Mouse (Mus musculus) kidney, embryonic 15.5 days (tissue): Measurements from ENCODE around the gene Grm3. TPM values are rescaled to one million over a fixed set of nuclear protein-coding genes. Genes with fewer than 3 reads are reported as not detected.

Source experiments
- ATAC-seq: fragments of 200-750 bp; cut with Nextera tagmentation; replicated peaks from 2 replicates; pipeline ENCODE4 v1.8.0; 2017; ENCODE audit warnings: moderate TSS enrichment; ENCODE audit not compliant: low FRiP score
- H3K27ac ChIP-seq: fragments of 300-500 bp; sonication (generic); 2 replicates; pipeline ENCODE4 v1.5.1; 2015; ENCODE audit warnings: mild to moderate bottlenecking, inconsistent platforms
- H3K27me3 ChIP-seq: fragments of 300-500 bp; sonication (generic); 2 replicates; pipeline ENCODE4 v1.6.1; 2015; ENCODE audit warnings: inconsistent platforms
- H3K36me3 ChIP-seq: fragments of 300-500 bp; sonication (generic); 2 replicates; pipeline ENCODE4 v1.6.1; 2015; ENCODE audit warnings: inconsistent platforms
- H3K4me1 ChIP-seq: fragments of 300-500 bp; sonication (generic); 2 replicates; pipeline ENCODE4 v1.6.1; 2015; ENCODE audit warnings: inconsistent platforms
- H3K4me2 ChIP-seq: fragments of 300-500 bp; sonication (generic); 2 replicates; pipeline ENCODE4 v1.6.1; 2015; ENCODE audit warnings: moderate library complexity, mild to moderate bottlenecking, inconsistent platforms
- H3K4me3 ChIP-seq: fragments of 300-500 bp; sonication (generic); replicated peaks from 2 replicates; pipeline ENCODE4 v1.5.1; 2015; ENCODE audit warnings: mild to moderate bottlenecking, inconsistent platforms
- H3K9ac ChIP-seq: fragments of 300-500 bp; sonication (generic); 2 replicates; pipeline ENCODE4 v1.6.1; 2015; ENCODE audit warnings: mild to moderate bottlenecking, inconsistent platforms
- H3K9me3 ChIP-seq: fragments of 300-500 bp; sonication (generic); replicated peaks from 2 replicates; pipeline ENCODE4 v1.6.1; 2016; ENCODE audit warnings: inconsistent platforms
- WGBS: fragments of 180-500 bp; shearing (Covaris S2); methylation state at CpG from one replicate; pipeline ENCODE4 v1.1.7; 2015; ENCODE audit warnings: mixed read lengths; 5-methylcytosine and 5-hydroxymethylcytosine counted together
- polyA plus RNA-seq: library from polyadenylated mRNA; unstranded; fragments of >200 nt; fragmentation: Nextera tagmentation; extraction: Ambion mirVana; gene quantifications from 2 replicates; pipeline ENCODE4 v1.2.1, GENCODE M21; 2015

Gene Grm3
- polyA plus RNA-seq, 1 experiment from 2014 or later, result 0.77 TPM

GRCm38 (mm10) chr5:9448931-9449330 lies 276.0 kb downstream of the Grm3 start:
- H3K9ac ChIP-seq, result no peak overlapping the region
- no peak for ATAC-seq
- no peaks in the 10 kb centered on the region for H3K27me3 ChIP-seq
- no peak overlapping the region for H3K27ac ChIP-seq
- no peaks in the 10 kb centered on the region for H3K36me3 ChIP-seq
- H3K9me3 ChIP-seq, result no peaks in the 10 kb centered on the region
- H3K4me2 ChIP-seq, result no peak overlapping the region
- 81% methylated on average over 6 of the region's 6 CpGs for WGBS
- no peaks in the 10 kb centered on the region for H3K4me1 ChIP-seq
- no peak overlapping the region for H3K4me3 ChIP-seq

DNA sequence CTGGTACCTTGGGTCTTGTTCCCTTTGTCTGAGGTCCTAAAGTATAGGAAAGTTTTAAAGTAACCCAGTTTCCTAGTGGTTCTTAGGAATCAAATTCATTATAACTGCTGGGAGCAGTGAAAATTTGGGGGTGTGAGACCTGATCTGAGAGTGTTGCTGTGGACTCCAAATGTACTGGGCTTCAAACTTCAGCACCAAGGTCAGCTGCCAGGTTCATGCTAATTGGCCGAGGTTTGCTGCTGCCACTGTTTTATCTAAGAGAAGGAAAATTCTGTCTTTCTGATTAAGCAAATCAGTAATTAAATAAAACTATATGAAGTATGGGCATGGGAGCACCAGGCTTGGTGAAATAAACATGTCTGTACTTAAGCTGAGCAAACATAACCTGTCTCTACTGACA lies 278.8 kb downstream of the Grm3 start:
- Histone ChIP-seq H3K4me1 (no peaks in the 10 kb centered on the region), H3K9me3 (no peaks in the 10 kb centered on the region; the same call in 1 of the 2 replicates), H3K27me3 (no peaks in the 10 kb centered on the region), H3K36me3 (no peaks in the 10 kb centered on the region), H3K4me3 (no peak overlapping the region), H3K9ac (no peak overlapping the region), H3K4me2 (no peak overlapping the region), H3K27ac (no peak overlapping the region)
- ATAC-seq, result no peak
- WGBS, result 4% methylated on average over 1 of the region's 1 CpGs
